Mouse (Mus musculus) ovary, adult 2 months (tissue): ENCODE results near the gene Btbd6. TPM values are rescaled to one million over a fixed set of nuclear protein-coding genes. Genes with fewer than 3 reads are reported as not detected.

Source experiments
- polyA plus RNA-seq: library from polyadenylated mRNA; depleted of rRNA; stranded (reverse); fragments of >200 nt; gene quantifications from 2 replicates; pipeline ENCODE4 v1.2.3, GENCODE M21; 2012; rRNA removed

Gene Btbd6
- polyA plus RNA-seq = 154 and 177 TPM in 2 replicates

DNA sequence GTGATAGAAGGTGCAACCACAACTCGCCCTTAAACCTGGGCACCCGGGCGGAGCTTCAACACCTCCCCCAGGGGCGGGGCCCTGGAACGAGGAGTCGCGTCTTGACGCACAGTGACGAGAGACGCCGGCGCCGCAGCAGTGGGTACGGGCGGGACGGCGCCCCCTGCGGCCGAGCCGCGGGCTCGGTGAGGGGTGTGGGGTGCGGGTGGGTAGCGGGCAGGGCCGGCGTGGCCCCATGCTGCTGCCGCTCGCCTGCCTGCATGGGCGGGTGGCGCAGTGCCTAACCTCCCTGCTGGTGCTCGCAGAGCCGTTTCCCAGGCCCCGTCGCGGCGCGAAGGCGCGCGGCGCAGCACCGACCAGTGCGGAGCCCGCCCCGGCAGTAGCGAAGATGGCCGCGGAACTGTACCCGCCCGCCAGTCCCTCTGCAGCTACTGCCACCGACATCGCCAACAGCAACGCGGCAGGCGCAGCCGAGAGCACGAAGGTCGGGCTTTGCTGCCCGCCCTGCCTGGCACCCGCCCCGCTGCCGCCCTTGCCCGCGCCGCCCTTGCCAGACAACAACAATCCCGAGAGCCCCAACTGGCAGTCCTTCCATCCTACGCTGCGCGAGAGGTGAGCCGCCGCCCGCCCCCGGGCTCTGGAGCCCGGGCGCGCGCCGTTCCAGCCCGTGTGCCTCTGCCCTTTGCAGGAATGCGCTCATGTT lies at the start of gene Btbd6:
Btbd6 (plus strand) TSS at position 112 of the 703 bp plus-strand sequence.

GRCm38 (mm10) chr12:112929562-112930352 lies 46.5 kb upstream of the Btbd6 start, which contains the start of gene Jag2:
Gene Jag2 (minus strand): TSS chr12:112929776.

GRCm38 (mm10) chr12:112941776-112942713 lies 34.2 kb upstream of the Btbd6 start, which contains the start of gene Nudt14:
Gene Nudt14 (minus strand): TSS chr12:112942124.

GRCm38 (mm10) chr12:113000294-113001132 lies 24.2 kb downstream of the Btbd6 start, which contains the start of gene Brf1:
Gene Brf1 (minus strand): TSS chr12:113000704.

DNA sequence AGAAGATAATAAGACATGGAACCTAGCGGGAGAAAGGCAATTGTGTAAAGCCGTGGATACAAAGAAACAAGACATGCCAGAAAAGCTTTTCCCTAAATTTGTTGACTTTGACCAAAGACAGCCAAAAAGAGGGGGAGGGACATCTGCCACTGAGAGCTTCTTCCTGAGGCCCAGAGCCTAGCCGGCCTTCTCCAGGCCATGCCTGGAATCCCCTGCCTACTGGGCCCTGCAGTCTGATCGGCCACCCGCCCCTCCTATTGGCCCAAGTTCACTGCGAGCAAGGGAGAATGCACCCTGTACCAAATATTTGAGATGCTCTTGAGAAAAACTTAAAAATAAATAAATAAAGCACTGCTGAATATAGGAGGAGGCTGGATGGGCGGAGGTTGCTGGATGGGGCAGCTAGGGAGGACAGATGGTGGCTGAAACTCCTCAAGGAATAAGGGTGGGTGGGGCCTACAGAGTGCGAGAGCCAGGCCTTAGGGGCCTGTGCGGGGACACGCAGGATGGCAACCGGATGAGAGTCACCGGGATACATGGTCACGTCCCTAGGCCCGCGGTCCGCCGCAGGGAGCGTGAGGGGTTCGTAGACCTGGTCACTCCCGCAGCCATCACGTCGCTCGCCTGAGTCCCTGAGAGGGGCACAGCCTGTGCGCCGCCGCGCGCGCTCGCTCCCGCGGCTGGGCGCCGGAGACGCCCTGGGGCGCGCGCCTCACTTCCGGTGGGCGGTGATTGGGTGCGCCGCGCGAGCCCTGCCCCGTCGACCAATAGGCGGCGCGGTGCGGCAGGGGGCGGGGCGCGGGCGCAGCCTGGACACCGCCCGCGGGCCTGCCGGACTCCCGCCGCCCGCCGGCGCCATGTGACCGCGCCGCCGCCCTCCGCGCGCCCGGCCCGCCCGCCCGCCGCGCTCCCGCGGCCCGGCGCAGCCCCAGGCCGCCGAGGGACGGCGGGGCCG lies 37.6 kb downstream of the Btbd6 start, which contains the start of gene Pacs2:
Pacs2 (plus strand) TSS at position 905 of the 955 bp plus-strand sequence.

Other genes with a start within 250 kb of the Btbd6 start
- gene Pld4, start 215.8 kb upstream of the Btbd6 start, polyA plus RNA-seq = 41.6 and 50.1 TPM in 2 replicates
- gene Ahnak2, start 173.8 kb upstream of the Btbd6 start, polyA plus RNA-seq = 17.4 and 19.1 TPM in 2 replicates
- gene Clba1, start 167.5 kb upstream of the Btbd6 start, polyA plus RNA-seq = 14.1 and 19.2 TPM in 2 replicates
- gene Cdca4, start 147.1 kb upstream of the Btbd6 start, polyA plus RNA-seq = 33.5 and 36.9 TPM in 2 replicates
- 3.0 TPM in 2 replicates for gene Gpr132, start 108.3 kb upstream of the Btbd6 start, polyA plus RNA-seq
- gene Jag2, start 46.7 kb upstream of the Btbd6 start, polyA plus RNA-seq = 51.9 and 56.8 TPM in 2 replicates
- gene Nudt14, start 34.4 kb upstream of the Btbd6 start, polyA plus RNA-seq = 59.3 and 65.9 TPM in 2 replicates
- 187 and 302 TPM in 2 replicates for gene Brf1, start 24.2 kb downstream of the Btbd6 start, polyA plus RNA-seq
- gene Pacs2, start 38.0 kb downstream of the Btbd6 start, polyA plus RNA-seq = 62.7 and 66.0 TPM in 2 replicates
- 0.55 TPM in 1 of 2 replicates, not detected in the other for gene Tex22, start 98.0 kb downstream of the Btbd6 start, polyA plus RNA-seq
- gene Mta1, start 121.8 kb downstream of the Btbd6 start, polyA plus RNA-seq = 179 and 223 TPM in 2 replicates
- 434 and 442 TPM in 2 replicates for gene Crip2, start 163.8 kb downstream of the Btbd6 start, polyA plus RNA-seq
- gene Crip1, start 169.8 kb downstream of the Btbd6 start, polyA plus RNA-seq = 603 and 886 TPM in 2 replicates
- gene Tedc1, start 179.9 kb downstream of the Btbd6 start, polyA plus RNA-seq = 13.4 and 19.0 TPM in 2 replicates
- gene Tmem121, start 209.4 kb downstream of the Btbd6 start, polyA plus RNA-seq = 11.3 and 12.8 TPM in 2 replicates